Mouse (Mus musculus) neutrophil, adult 65 days (primary cell): Measurements from ENCODE around the gene Jmjd8. TPM values are rescaled to one million over a fixed set of nuclear protein-coding genes. Genes with fewer than 3 reads are reported as not detected.

Experiments
- total RNA-seq: library from RNA; stranded (reverse); gene quantifications from 2 replicates; pipeline ENCODE4 v1.2.4, GENCODE M21; 2023

The Jmjd8 gene
- total RNA-seq: 7.7 and 8.2 TPM in 2 replicates

DNA sequence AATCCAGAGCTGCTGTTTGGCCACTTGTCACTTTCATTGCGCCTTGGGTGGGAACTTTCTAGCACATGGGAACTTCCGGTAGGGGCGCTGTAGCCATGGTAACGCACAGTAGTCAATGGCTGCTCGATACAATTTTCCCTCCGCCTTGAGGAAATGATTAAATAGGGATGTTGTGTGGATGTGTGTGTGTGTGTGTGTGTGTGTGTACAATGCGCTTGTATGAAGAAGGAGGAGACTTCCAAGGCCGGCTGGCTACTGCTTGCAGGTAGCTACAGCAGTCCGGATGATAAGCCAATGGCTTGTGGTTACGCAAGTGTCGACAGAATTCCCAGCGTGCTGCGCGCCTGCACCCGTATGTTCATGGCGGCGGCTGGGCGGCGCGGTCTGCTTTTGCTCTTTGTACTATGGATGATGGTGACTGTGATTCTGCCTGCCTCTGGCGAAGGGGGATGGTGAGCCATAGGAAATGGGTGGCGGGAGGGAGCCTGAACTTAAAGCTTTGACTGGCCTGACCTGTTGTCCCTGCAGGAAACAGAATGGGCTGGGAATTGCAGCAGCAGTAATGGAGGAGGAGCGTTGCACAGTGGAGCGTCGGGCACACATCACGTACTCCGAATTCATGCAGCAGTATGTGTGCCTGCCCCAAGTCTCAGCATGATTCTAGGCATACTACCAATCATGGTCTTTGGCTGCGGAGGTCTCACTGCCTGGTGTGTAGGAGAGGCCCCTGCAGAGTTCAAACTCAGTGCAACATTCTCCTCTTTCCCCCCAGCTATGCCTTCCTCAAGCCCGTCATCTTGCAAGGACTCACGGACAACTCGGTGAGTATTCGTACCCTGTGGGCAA lies at the start of gene Jmjd8:
Jmjd8 (plus strand) TSS at position 156 of the 846 bp plus-strand sequence.

DNA sequence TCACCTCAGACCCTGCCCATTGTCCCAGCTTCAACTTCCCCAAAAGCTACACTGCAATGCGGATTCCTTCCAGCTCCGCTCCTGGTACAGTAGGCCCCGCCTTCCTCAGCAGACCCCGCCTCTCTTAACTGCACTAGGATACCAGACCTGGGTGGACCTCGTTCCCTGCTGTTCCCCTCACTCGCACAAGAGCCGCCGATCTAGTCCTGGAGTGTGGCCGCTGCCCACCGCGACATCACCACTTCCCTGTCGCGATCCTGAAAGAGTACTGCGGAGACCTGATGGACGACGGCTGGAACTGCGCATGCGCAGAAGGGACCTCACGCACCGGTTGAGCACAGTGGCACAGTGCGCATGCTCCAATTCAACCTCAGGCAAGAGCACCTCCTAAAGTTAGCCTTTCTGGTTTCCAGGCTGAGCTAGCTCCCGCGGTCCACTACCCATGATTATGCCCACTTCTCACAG lies 43.4 kb upstream of the Jmjd8 start, which contains the start of gene Haghl:
Haghl (minus strand) TSS at position 393 of the 465 bp plus-strand sequence.

GRCm38 (mm10) chr17:25786280-25786679 lies 42.4 kb upstream of the Jmjd8 start, which contains the start of gene Ccdc78:
Gene Ccdc78, plus strand, starts transcription at chr17:25786580.

DNA sequence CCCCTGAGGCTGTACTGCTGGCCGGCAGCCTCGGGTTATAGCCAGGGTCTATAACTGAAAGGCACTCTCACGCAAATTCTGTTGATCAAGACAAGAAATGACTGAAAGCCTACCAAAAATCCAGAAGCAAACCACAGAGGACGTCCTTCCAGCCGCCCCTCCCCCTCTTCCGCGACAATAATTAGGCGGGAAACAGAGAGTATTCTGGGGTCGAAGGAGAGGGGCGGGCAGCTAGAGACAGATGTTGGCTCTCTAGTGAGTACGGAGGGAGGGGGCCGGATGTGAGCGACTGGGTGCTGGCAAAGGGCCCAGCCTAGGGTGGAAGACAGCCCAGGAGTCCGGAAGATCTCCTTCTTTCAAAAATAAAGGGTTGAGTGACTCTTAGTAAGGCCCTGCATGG lies 36.1 kb upstream of the Jmjd8 start, which contains the start of gene Fam173a:
Fam173a (minus strand) TSS at position 287 of the 400 bp plus-strand sequence.

DNA sequence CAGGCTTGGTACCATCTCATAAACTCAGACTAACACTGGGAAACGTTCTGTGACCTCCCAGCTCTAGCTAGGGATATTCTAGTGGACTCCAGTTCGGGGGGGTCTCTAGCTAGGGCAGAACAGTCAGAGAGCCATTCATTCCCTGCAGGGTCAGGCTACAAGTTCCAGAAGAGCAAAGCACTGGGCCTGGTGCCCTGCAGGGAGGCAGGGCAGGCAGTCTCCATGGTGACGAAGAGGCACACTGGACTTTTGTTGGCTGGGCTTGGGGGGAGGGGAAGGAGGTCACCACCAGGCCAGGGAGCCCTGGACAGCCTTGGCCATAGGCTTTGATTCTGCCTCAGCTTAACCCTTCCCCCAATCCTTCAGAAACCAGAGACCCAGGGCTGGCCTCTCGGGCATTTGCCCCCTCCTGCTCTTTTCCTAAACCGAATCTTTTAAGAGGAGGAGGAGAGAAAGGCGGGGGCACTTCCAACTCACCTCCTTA lies 33.0 kb upstream of the Jmjd8 start, which contains the start of gene AC134908.4:
AC134908.4 (minus strand) TSS at position 51 of the 484 bp plus-strand sequence.

GRCm38 (mm10) chr17:25796951-25797369 lies 31.7 kb upstream of the Jmjd8 start, which contains the start of gene Metrn:
Gene Metrn, minus strand, starts transcription at chr17:25797136.

DNA sequence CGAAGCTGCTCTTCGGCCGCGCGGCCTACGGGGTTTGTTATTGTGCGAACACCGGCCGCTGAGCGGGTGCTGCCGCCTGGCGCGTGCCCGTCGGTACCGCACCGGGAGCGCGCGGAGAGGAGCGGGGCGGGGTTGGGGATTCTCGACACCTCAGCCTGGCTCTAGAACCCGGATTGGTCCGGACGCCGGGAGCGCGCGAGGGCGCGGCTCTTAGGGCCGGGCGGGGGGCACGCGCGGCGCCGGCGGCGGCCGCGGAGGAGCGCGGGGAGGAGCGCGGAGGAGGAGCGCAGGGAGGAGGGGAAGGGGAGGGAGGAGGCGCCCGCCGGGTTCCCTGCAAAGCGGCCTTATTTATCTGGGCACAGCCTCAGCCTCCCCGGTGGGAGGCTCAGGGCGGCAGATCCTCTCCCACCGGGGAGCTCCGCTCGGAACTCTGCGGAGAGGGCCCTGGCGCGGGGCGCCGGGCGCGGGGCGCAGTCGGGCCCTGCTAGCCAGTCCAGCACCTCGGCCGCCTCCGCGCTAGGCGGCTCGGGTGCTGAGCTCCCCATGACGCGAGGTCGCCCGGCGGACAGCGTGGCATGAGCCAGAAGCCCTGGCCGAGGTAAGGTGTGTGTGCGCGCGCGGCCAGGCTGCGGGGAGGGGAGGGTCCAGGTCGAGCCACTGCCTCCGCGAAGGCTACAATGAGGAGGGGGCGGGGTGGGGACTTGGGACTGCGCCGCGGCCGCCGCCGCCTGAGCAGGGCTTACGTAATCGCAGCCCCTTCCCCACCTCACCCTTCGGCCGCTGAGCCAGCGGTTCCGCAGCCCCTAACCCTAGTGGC lies 19.7 kb upstream of the Jmjd8 start, which contains the start of gene Fbxl16:
Fbxl16 (plus strand) TSS at position 297 of the 817 bp plus-strand sequence.

DNA sequence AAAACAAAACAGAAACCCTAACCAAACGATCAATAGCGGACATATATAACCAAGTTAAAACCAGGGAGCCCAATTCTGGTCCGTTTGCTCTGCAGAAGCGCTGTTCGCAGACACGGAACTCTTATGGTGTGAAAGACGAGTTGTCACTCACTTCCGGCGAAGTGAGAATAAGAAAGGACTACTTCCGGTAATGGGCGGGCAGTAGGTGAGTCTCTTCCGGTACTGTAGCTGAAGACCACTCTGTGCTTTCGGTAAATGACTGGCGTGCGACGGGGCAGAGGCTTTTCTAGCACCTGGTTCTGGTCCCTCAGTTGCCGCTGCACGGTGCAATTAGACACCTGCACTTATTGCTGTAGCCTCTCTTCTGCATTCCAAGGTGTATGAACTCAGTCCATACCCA lies 5.2 kb upstream of the Jmjd8 start, which contains the start of gene Wdr24:
Wdr24 (plus strand) TSS at position 176 of the 400 bp plus-strand sequence.

GRCm38 (mm10) chr17:25833291-25833663 lies 4.6 kb downstream of the Jmjd8 start, which contains the start of gene Stub1:
Gene Stub1, minus strand, starts transcription at chr17:25833404.

DNA sequence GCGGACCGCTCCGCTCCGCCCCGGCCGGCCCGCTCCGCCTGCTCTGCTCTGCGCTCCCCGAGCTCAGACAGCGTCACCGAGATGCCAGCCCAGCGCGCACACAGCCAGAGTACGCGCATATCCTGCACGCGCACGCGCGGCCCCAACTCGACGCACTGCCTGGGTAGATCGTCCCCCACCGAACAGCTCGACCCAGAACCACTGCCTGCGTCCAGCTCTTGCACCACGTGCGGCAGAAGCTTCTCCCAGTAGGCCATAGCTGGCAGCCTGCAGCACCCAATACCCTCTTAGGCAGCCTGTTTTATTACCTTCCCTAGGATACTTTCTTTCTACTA lies 8.4 kb downstream of the Jmjd8 start, which contains the start of gene Rhbdl1:
Rhbdl1 (minus strand) TSS at position 220 of the 335 bp plus-strand sequence.

GRCm38 (mm10) chr17:25841117-25841880 lies 12.6 kb downstream of the Jmjd8 start, which contains the start of gene Gm20683:
Gene Gm20683, minus strand, starts transcription at chr17:25841763.

DNA sequence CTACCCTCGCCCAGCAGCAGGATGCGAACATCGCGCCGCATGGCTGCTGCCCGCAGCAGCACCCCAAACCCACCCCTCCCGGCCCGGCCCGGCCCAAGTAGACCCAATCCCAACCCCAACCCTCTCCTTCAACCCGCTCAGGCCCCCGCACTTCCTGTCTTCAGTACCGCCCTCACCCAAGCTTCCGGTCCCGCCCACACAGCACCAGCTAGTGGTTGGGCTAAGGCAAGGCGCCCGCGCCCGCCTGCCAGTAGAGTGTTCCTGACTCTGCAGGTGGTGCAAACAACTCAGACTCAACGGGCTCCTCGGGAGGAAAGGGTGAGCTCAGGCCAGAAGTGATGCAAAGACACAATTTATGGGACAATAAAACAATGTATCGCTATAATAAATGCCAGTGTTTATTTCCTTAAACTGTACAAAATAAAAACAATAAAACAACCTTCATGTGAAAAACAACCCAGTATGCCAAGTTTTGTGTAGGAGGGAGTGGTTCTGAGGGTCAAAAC lies 15.8 kb downstream of the Jmjd8 start, which contains the start of gene Rhot2:
Rhot2 (minus strand) TSS at position 456 of the 506 bp plus-strand sequence.

GRCm38 (mm10) chr17:25860832-25861703 lies 32.4 kb downstream of the Jmjd8 start, which contains the start of gene Wdr90:
Gene Wdr90, minus strand, starts transcription at chr17:25861501.

DNA sequence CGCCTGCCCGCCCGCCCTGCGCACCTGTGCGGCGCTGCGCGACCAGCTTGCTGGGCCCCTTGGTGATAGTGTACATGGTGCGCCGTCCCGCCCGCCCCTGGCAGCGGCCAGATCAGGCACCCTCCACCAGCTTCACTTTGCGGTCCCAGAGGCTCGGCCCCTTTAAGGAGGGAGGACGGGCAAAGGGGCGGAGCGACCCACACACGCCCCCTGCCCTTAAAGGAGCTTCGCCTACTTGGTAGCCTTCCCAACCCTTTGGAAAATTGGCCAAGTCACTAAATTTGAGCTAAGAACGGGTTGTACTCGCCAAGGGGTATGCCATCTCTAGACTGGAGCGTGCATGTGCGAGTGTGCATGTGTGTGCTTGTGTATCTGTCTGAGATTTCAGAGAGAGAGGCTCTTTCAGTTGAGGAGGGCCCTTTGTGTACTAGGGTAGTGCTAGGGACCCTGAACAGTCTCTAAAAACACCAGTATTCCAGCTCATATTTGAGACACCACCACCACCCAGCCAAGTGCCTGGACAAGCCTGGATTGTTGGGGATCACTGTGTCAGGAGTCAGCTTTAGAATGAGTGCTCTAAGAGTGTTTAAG lies 40.0 kb downstream of the Jmjd8 start, which contains the start of gene Mcrip2:
Mcrip2 (minus strand) TSS at position 164 of the 591 bp plus-strand sequence.

GRCm38 (mm10) chr17:25874721-25875170 lies 46.1 kb downstream of the Jmjd8 start, which contains the start of gene Mettl26:
Gene Mettl26, plus strand, starts transcription at chr17:25875074.

DNA sequence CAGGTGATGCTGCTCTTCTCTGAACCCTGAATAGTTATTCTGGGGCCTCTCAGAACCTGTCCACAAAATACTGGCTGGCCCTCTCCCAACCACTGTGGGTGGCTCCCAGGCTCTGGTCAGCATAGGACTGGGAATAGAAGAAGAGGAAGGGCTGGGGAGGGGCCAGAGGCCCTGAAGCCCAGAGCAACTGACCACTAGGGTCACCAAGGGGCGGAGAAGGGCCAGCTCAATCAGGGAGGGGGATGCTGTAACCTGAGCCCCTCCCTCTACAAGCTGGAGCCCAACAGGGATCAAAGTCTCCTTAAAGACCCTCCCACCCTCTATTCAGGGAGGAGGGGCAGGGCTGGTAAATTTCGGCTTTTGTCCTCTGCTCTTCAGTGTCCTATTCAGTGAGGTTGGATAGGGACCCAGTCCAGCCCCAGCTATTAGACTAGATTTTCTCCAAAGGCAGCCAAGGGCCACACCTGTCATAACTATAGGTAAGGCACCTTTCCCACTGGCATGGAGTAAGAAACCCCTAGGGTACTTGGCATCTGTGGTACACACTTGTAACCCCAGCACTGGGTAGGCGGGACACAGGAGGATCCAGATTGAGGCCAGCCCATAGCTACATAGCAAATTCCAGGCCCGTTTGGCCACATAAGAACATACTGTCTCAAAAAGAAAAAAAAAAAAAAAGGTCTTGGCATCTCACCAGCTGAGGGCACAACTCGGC lies 51.7 kb downstream of the Jmjd8 start, which contains the start of gene Wfikkn1:
Wfikkn1 (minus strand) TSS at position 663 of the 715 bp plus-strand sequence.

